Mouse (Mus musculus) liver, adult 2 months (tissue): ENCODE measurements at regions not wholly inside any gene's neighbourhood (a gene's known extent, or its start where the extent isn't known, plus 50 kb on each side); places are given as distances from the start of the nearest gene placed in this dataset.
"Not testable (repeated sequence)": the region's sequence is repeated elsewhere in the genome, so short reads cannot be mapped to it uniquely, and the experiment has no call there.

ENCODE experiments used
- DNase-seq: peaks from one replicate; pipeline ENCODE4 v3.0.0-alpha.2; 2011; ENCODE audit warnings: low read depth, low spot score; ENCODE audit errors: extremely low read depth
- H3K27ac ChIP-seq: fragments of 200-500 bp; replicated peaks from 2 replicates; pipeline ENCODE4 v1.5.1; 2012; ENCODE audit warnings: low read depth, mild to moderate bottlenecking, control low read depth, inconsistent platforms, low read length; ENCODE audit not compliant: insufficient read depth
- H3K27me3 ChIP-seq: fragments of 200-500 bp; 2 replicates; pipeline ENCODE4 v1.6.1; 2012; ENCODE audit warnings: mild to moderate bottlenecking, moderate library complexity, low read length, inconsistent platforms; ENCODE audit not compliant: control insufficient read depth, insufficient read depth
- H3K36me3 ChIP-seq: fragments of 200-500 bp; 2 replicates; pipeline ENCODE4 v1.6.1; 2012; ENCODE audit warnings: low read length, inconsistent platforms; ENCODE audit not compliant: control insufficient read depth, insufficient read depth
- H3K4me1 ChIP-seq: fragments of 200-500 bp; 2 replicates; pipeline ENCODE4 v1.6.1; 2011; ENCODE audit warnings: low read length; ENCODE audit not compliant: control insufficient read depth, insufficient read depth
- H3K4me3 ChIP-seq: fragments of 200-500 bp; 2 replicates; pipeline ENCODE4 v1.5.1; 2011; ENCODE audit warnings: low read depth, mild to moderate bottlenecking, control low read depth, low read length, moderate library complexity; ENCODE audit not compliant: insufficient read depth
- H3K79me2 ChIP-seq: fragments of 200-500 bp; 2 replicates; pipeline ENCODE4 v1.6.1; 2012; ENCODE audit warnings: inconsistent platforms, mild to moderate bottlenecking, low read length, moderate library complexity; ENCODE audit not compliant: control insufficient read depth, insufficient read depth
- H3K9ac ChIP-seq: fragments of 200-500 bp; 2 replicates; pipeline ENCODE4 v1.6.1; 2012; ENCODE audit warnings: low read depth, mild to moderate bottlenecking, control low read depth, inconsistent platforms, low read length
- CTCF ChIP-seq: fragments of 200-500 bp; IDR thresholded peaks from 2 replicates; pipeline ENCODE4 v1.5.1; 2011; ENCODE audit warnings: low read depth, low read length, control low read depth
- POLR2A ChIP-seq: fragments of 200-500 bp; IDR thresholded peaks from 2 replicates; pipeline ENCODE4 v1.6.1; 2011; ENCODE audit warnings: low read length, control low read depth; ENCODE audit not compliant: insufficient read depth; ENCODE audit errors: extremely low read depth
- WGBS: fragments of 180-500 bp; shearing (Covaris S2); methylation state at CpG from one replicate; pipeline ENCODE4 v1.1.7; 2018; 5-methylcytosine and 5-hydroxymethylcytosine counted together

GRCm38 (mm10) chr16:51041311-51041710 lies 450.4 kb upstream of the Ccdc54 start:
- no peaks in the 10 kb centered on the region for H3K27me3 ChIP-seq
- 85% methylated on average over 4 of the region's 4 CpGs for WGBS

GRCm38 (mm10) chr16:51002876-51003275 lies 411.9 kb upstream of the Ccdc54 start:
- H3K4me3 ChIP-seq, result no peak overlapping the region
- H3K4me1 ChIP-seq, result no peaks in the 10 kb centered on the region
- no peak for TF ChIP-seq POLR2A
- TF ChIP-seq CTCF, result no peak
- H3K9ac ChIP-seq, result no peak overlapping the region
- no peaks in the 10 kb centered on the region for H3K27me3 ChIP-seq
- no peaks in the 10 kb centered on the region for H3K79me2 ChIP-seq
- no peaks in the 10 kb centered on the region for H3K36me3 ChIP-seq
- no peak for DNase-seq
- no peak overlapping the region for H3K27ac ChIP-seq

More at GRCm38 (mm10) chr16:51041311-51041710, 450.4 kb upstream of the Ccdc54 start:
- Histone ChIP-seq H3K4me1 (no peaks in the 10 kb centered on the region), H3K36me3 (no peaks in the 10 kb centered on the region), H3K79me2 (no peaks in the 10 kb centered on the region), H3K4me3 (no peak overlapping the region), H3K27ac (no peak overlapping the region), H3K9ac (no peak overlapping the region)
- no peak for TF ChIP-seq CTCF
- DNase-seq, result no peak

GRCm38 (mm10) chr16:50964395-50964794 lies 373.4 kb upstream of the Ccdc54 start:
- H3K79me2 ChIP-seq, result no peaks in the 10 kb centered on the region
- WGBS, result 83% methylated on average over 2 of the region's 2 CpGs

GRCm38 (mm10) chr16:50944091-50944490 lies 353.1 kb upstream of the Ccdc54 start:
- H3K79me2 ChIP-seq, result no peaks in the 10 kb centered on the region
- H3K9ac ChIP-seq, result no peak overlapping the region
- H3K4me1 ChIP-seq, result no peaks in the 10 kb centered on the region
- H3K4me3 ChIP-seq, result no peak overlapping the region
- DNase-seq, result no peak
- no peaks in the 10 kb centered on the region for H3K36me3 ChIP-seq
- H3K27me3 ChIP-seq, result no peaks in the 10 kb centered on the region
- TF ChIP-seq POLR2A (no peak), CTCF (no peak)
- 83% methylated on average over 4 of the region's 4 CpGs for WGBS
- H3K27ac ChIP-seq, result no peak overlapping the region

More at GRCm38 (mm10) chr16:50964395-50964794, 373.4 kb upstream of the Ccdc54 start:
- H3K27me3 ChIP-seq, result no peaks in the 10 kb centered on the region
- no peak for DNase-seq
- H3K27ac ChIP-seq, result no peak overlapping the region
- no peak overlapping the region for H3K4me3 ChIP-seq
- H3K4me1 ChIP-seq, result no peaks in the 10 kb centered on the region
- H3K36me3 ChIP-seq, result no peaks in the 10 kb centered on the region
- H3K9ac ChIP-seq, result no peak overlapping the region
- TF ChIP-seq CTCF (no peak), POLR2A (no peak)

- H3K4me3 ChIP-seq, H3K9ac ChIP-seq, DNase-seq, H3K79me2 ChIP-seq, H3K36me3 ChIP-seq, H3K4me1 ChIP-seq, H3K27ac ChIP-seq, H3K27me3 ChIP-seq: not testable (repeated sequence)
- WGBS, result 94% methylated on average over 6 of the region's 6 CpGs
Measured at GRCm38 (mm10) chr16:50943581-50943980, 352.6 kb upstream of the Ccdc54 start.

GRCm38 (mm10) chr16:50942291-50942690 lies 351.3 kb upstream of the Ccdc54 start:
- Histone ChIP-seq H3K36me3 (no peaks in the 10 kb centered on the region), H3K4me3 (no peak overlapping the region), H3K9ac (no peak overlapping the region), H3K4me1 (no peaks in the 10 kb centered on the region), H3K27ac (no peak overlapping the region), H3K27me3 (no peaks in the 10 kb centered on the region), H3K79me2 (no peaks in the 10 kb centered on the region)
- TF ChIP-seq POLR2A (no peak), CTCF (no peak)
- DNase-seq, result no peak

- no peaks in the 10 kb centered on the region for H3K4me1 ChIP-seq
- WGBS, result 26% methylated on average over 6 of the region's 6 CpGs
- H3K4me3 ChIP-seq, result no peak overlapping the region
- H3K36me3 ChIP-seq, result no peaks in the 10 kb centered on the region
- TF ChIP-seq POLR2A (no peak), CTCF (no peak)
- no peaks in the 10 kb centered on the region for H3K27me3 ChIP-seq
- H3K9ac ChIP-seq, result no peak overlapping the region
- DNase-seq, result no peak
- H3K79me2 ChIP-seq, result no peaks in the 10 kb centered on the region
- H3K27ac ChIP-seq, result no peak overlapping the region
Measured at GRCm38 (mm10) chr16:50939316-50939715, 348.4 kb upstream of the Ccdc54 start.
